In the genomic region with DNA sequence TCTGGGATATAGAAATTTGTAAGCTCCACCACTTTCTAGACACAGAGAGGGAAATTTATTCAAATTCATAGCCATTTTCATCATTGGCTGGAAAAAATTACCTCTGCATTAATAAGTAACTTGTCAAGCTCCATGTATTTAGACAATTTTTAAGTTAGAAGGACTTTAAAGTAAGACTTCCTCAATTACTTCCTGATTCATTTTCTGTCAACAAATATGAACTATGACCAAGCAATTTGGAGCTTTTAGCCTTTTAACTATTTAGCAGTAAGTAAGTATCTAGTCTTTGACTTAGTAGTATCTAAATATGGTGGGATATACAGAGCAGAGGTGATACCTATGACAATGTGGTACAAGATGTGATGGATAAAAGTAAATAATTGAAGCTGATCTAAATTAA, we compare ENCODE assay signal across 28 mouse cellular contexts.
DNase-seq lines count a peak whose midpoint lies in the region; ATAC-seq and TF ChIP-seq lines count a peak whose summit lies in the region.
"Had no signal": no experiment of that assay in that cellular context is flagged by ENCODE, and none has a peak within 500 bp of the region (broad histone marks: within the 10 kb centered on the region; RNA-seq: fewer than 3 reads in every experiment).

No protein-coding gene starts in this region.

- no peaks in the 10 kb centered on the region for H3K79me2 ChIP-seq in myocyte (ENCODE audit: control insufficient read depth, insufficient read depth)

- H3ac ChIP-seq in myocyte (ENCODE audit: control insufficient read depth, insufficient read length) = no peak overlapping the region

- peak; percentile 4 for DNase-seq in 3T3-L1 (ENCODE audit: low read depth, low spot score)
- DNase-seq in adrenal gland, adult 8-10 months = no peak
- no peak for DNase-seq in heart, adult 9 months (ENCODE audit: low spot score in 2 of 2)
- DNase-seq in cerebellum, postnatal 14 days = no peak
- DNase-seq: adrenal gland, postnatal 14 days; cerebellum, adult 11 months; cerebellum, adult 2 months; cerebellum, adult 9-11 months; cerebellum, postnatal 36 days; gastrocnemius, postnatal 10 days; gastrocnemius, postnatal 36 days; heart, adult 11 months; heart, postnatal 10 days; heart, postnatal 36 days had no signal

- H3K4me3 ChIP-seq in myocyte = no peak overlapping the region
- H3K4me3 ChIP-seq: embryonic facial prominence, embryonic 12.5 days; embryonic facial prominence, embryonic 15.5 days; erythroblast, embryonic 14.5 days; forebrain, embryonic 12.5 days; forebrain, embryonic 15.5 days; heart, embryonic 12.5 days; heart, embryonic 15.5 days had no signal

- H3K4me2 ChIP-seq in myocyte (ENCODE audit: low read depth) = peak overlapping the region; percentile 33
- H3K4me2 ChIP-seq: embryonic facial prominence, embryonic 12.5 days; embryonic facial prominence, embryonic 15.5 days; forebrain, embryonic 12.5 days; forebrain, embryonic 15.5 days; heart, embryonic 12.5 days; heart, embryonic 15.5 days; hindbrain, embryonic 14.5 days had no signal

- 0 out of 2 replicates have a peak, but pooled peaks have one; percentile 36 for ATAC-seq in common myeloid progenitor, adult 5-6 weeks (replicated peaks; ENCODE audit: low read depth, poor library complexity, severe bottlenecking)
- peak; percentile 45 to 57; a peak in 3 of 4 replicates for ATAC-seq in hematopoietic stem cell, adult 5-6 weeks (replicated peaks in 1 of 2; ENCODE audit: insufficient read depth in 1 of 2, low FRiP score in 2 of 2, low TSS enrichment in 1 of 2, low read depth in 1 of 2, poor library complexity in 2 of 2, severe bottlenecking in 2 of 2)
- ATAC-seq: forebrain, embryonic 15.5 days; hindbrain, postnatal 0 days; inflammation-experienced regulatory T-cells, adult 6 months; Patski had no signal

- H3K36me3 ChIP-seq in myocyte (ENCODE audit: control insufficient read depth, insufficient read depth) = no peaks in the 10 kb centered on the region
- H3K36me3 ChIP-seq: embryonic facial prominence, embryonic 12.5 days; embryonic facial prominence, embryonic 15.5 days; forebrain, embryonic 12.5 days; forebrain, embryonic 15.5 days; heart, embryonic 12.5 days; heart, embryonic 15.5 days had no signal

- H3K27me3 ChIP-seq in myocyte (ENCODE audit: control insufficient read depth, insufficient read depth, insufficient read length) = no peaks in the 10 kb centered on the region
- H3K27me3 ChIP-seq: embryonic facial prominence, embryonic 12.5 days; embryonic facial prominence, embryonic 15.5 days; forebrain, embryonic 12.5 days; forebrain, embryonic 15.5 days; heart, embryonic 12.5 days; heart, embryonic 15.5 days; Patski had no signal

- TF ChIP-seq POLR2A in myocyte (IDR thresholded peaks at IDR 0.05; ENCODE audit: insufficient read length, low read depth) = no peak

TF ChIP-seq in myocyte, 11 proteins besides CTCF, POLR2A, EP300 and RAD21:
- TF ChIP-seq TCF12 (IDR thresholded peaks at IDR 0.05; ENCODE audit: insufficient read depth, poor library complexity, severe bottlenecking) (no peak), USF1 (IDR thresholded peaks at IDR 0.05; ENCODE audit: low read depth) (no peak), REST (IDR thresholded peaks at IDR 0.05; ENCODE audit: insufficient read depth, insufficient read length) (no peak), MYOD1 (IDR thresholded peaks at IDR 0.05; ENCODE audit: control insufficient read depth in 1 of 3, insufficient read length in 2 of 3, low read depth in 2 of 3) (no peak), CEBPB (IDR thresholded peaks at IDR 0.05; ENCODE audit: insufficient read depth, poor library complexity, severe bottlenecking) (no peak)
